Mouse (Mus musculus) ES-E14 (cell line): ENCODE results near the gene Grb7. TPM values are rescaled to one million over a fixed set of nuclear protein-coding genes. Genes with fewer than 3 reads are reported as not detected.

ENCODE experiments used
- DNase-seq: peaks from one replicate; pipeline ENCODE4 v3.0.0-alpha.2; 2013; ENCODE audit warnings: low read depth, low spot score
- H3K27ac ChIP-seq: 2 replicates; pipeline ENCODE4 v1.5.1; 2012; ENCODE audit warnings: low read depth, mild to moderate bottlenecking, low read length, moderate library complexity, mixed read lengths; ENCODE audit not compliant: poor library complexity, insufficient read depth, severe bottlenecking
- H3K36me3 ChIP-seq: 2 replicates; pipeline ENCODE4 v1.6.1; 2012; ENCODE audit warnings: mild to moderate bottlenecking, low read length, moderate library complexity, mixed read lengths; ENCODE audit not compliant: control insufficient read depth, poor library complexity, insufficient read depth, severe bottlenecking
- H3K4me1 ChIP-seq, 2 experiments: fragments of 150-350 bp in 1 of 2; sonication (generic) in 1 of 2; 2 replicates each; pipeline ENCODE4 v1.6.1; 2012; ENCODE audit warnings: low read length in 2 of 2, mild to moderate bottlenecking in 1 of 2, mixed read lengths in 1 of 2; ENCODE audit not compliant: control insufficient read depth in 2 of 2, insufficient read depth in 2 of 2, poor library complexity in 1 of 2
- H3K4me3 ChIP-seq, 2 experiments: fragments of 150-350 bp in 1 of 2; sonication (generic) in 1 of 2; 2 replicates each; pipeline ENCODE4 v1.5.1; 2012; ENCODE audit warnings: low read length in 2 of 2, low read depth in 1 of 2, mild to moderate bottlenecking in 1 of 2, mixed read lengths in 1 of 2; ENCODE audit not compliant: insufficient read depth in 1 of 2, poor library complexity in 1 of 2, severe bottlenecking in 1 of 2
- H3K9ac ChIP-seq: 2 replicates; pipeline ENCODE4 v1.6.1; 2012; ENCODE audit warnings: low read depth, mild to moderate bottlenecking, low read length, mixed read lengths; ENCODE audit not compliant: poor library complexity, insufficient read depth, severe bottlenecking
- H3K9me3 ChIP-seq: fragments of 150-350 bp; sonication (generic); 2 replicates; pipeline ENCODE4 v1.6.1; 2012; ENCODE audit warnings: low read depth, mild to moderate bottlenecking, low read length; ENCODE audit not compliant: control insufficient read depth, insufficient read depth
- CHD2 ChIP-seq: IDR thresholded peaks from 2 replicates; pipeline ENCODE4 v1.6.1; 2014; ENCODE audit warnings: mild to moderate bottlenecking, low read depth, low read length, inconsistent platforms
- HCFC1 ChIP-seq: IDR thresholded peaks from 2 replicates; pipeline ENCODE4 v1.6.1; 2012; ENCODE audit warnings: low read length, inconsistent platforms, borderline replicate concordance; ENCODE audit not compliant: insufficient read depth
- MAFK ChIP-seq: IDR thresholded peaks from 2 replicates; pipeline ENCODE4 v1.6.1; 2014; ENCODE audit warnings: mild to moderate bottlenecking, low read depth, low read length, inconsistent platforms; ENCODE audit not compliant: insufficient read depth
- ZC3H11A ChIP-seq: IDR thresholded peaks from 2 replicates; pipeline ENCODE4 v1.6.1; 2012; ENCODE audit warnings: low read depth, mild to moderate bottlenecking, inconsistent platforms, low read length, borderline replicate concordance
- ZNF384 ChIP-seq: IDR thresholded peaks from 2 replicates; pipeline ENCODE4 v1.6.1; 2012; ENCODE audit warnings: low read depth, low read length, inconsistent platforms
- in situ Hi-C, 2 experiments: fragments of 600-800 bp; cut with MboI; formaldehyde crosslinking; loops; one replicate each; pipeline ENCODE4 v1.15.1; 2025; ENCODE audit warnings: low sequenced_read_pairs in 2 of 2, inconsistent platforms in 1 of 2; ENCODE audit not compliant: unreplicated experiment in 2 of 2
- total RNA-seq: library from RNA; depleted of rRNA; stranded (reverse); fragments of 300-350 nt; gene quantifications from 2 replicates; pipeline ENCODE4 v1.2.3, GENCODE M21; 2012; rRNA removed

Grb7 gene
- total RNA-seq = 12.1 and 18.9 TPM in 2 replicates

DNA sequence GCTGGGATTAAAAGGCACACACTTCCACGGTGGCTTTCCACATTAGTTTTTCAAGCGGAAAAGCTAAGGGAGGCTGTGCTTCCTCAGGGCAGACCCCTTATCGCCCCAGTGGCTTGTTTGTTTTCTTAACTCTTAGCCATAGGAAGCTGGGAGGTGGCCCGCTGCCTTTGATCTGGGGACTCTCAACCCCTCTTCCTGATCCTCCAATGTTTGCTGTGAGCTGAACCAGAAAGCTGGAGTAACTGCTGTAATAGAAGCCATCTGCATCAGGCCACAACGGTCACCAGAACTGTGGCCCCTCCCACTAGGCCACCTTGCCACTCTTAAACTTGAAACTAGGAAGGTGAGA, at the start of gene Grb7:
Grb7 (plus strand) TSS at position 182 of the 349 bp plus-strand sequence.
- no peak for DNase-seq
- Histone ChIP-seq H3K9me3 (no peaks in the 10 kb centered on the region), H3K9ac (peak within 1 kb of the TSS; percentile 65), H3K36me3 (peaks cover 12% of the 10 kb centered on the region; the same call in 1 of the 2 replicates), H3K27ac (peak within 1 kb of the TSS; percentile 7; the same call in 1 of the 2 replicates), H3K4me3 (peak within 1 kb of the TSS; percentile 61 to 78), H3K4me1 (peaks cover 9 to 30% of the 10 kb centered on the region in 2 experiments)
- in situ Hi-C loops = no loop called here
- no peak for TF ChIP-seq CHD2
- TF ChIP-seq MAFK = no peak
- TF ChIP-seq ZNF384 = no peak
- TF ChIP-seq ZC3H11A = no peak
- TF ChIP-seq HCFC1 = no peak

GRCm38 (mm10) chr11:98397946-98398345, 48.2 kb upstream of the Grb7 start:
- Histone ChIP-seq H3K4me1 (peaks cover 0 to 8% of the 10 kb centered on the region in 2 experiments; a peak in 1 of 4 replicates), H3K9ac (no peak overlapping the region), H3K36me3 (no peaks in the 10 kb centered on the region), H3K9me3 (no peaks in the 10 kb centered on the region), H3K27ac (no peak overlapping the region), H3K4me3 (no peak overlapping the region)
- in situ Hi-C loops = no loop called here
- no peak for TF ChIP-seq CHD2
- TF ChIP-seq ZNF384 = no peak
- TF ChIP-seq HCFC1 = no peak
- TF ChIP-seq ZC3H11A = no peak
- TF ChIP-seq MAFK = no peak
- no peak for DNase-seq

DNA sequence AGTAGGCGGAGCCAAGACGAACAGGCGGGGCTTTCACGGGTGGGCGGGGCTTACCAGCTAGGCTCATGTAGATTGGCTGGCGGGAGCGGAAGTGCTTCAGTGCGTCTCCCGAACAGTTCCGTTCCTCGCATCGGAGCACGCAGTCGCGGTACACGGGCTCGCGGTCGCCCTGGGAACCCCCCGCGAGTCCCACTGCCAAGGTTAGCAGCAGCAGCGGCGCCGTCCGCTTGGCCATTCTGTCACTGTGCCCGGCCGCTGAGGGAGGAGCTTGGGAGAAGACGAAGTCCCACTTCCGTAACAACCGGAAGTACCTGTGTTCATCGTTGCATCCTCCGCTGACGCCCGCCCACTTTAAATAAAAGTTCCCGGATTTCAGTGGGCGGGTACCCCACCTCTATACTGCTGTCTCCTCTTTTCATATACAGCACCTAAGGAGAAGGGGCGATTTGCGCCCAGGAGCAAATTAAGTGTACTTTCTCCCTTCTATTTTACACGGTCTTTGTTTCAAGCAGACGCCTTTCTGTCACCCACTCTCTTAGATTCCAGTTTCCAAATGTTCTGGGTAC, 46.0 kb upstream of the Grb7 start, which contains the start of gene Pgap3:
Pgap3 (minus strand) TSS at position 330 of the 566 bp plus-strand sequence.
- DNase-seq = peak; percentile 92
- Histone ChIP-seq H3K9me3 (no peaks in the 10 kb centered on the region), H3K4me1 (peaks cover 0 to 5% of the 10 kb centered on the region in 2 experiments; a peak in 1 of 4 replicates), H3K27ac (peak within 1 kb of the TSS; percentile 88), H3K9ac (peak within 1 kb of the TSS; percentile 91), H3K36me3 (no peaks in the 10 kb centered on the region), H3K4me3 (peak within 1 kb of the TSS; percentile 76 to 87)
- in situ Hi-C loops = no loop called here
- TF ChIP-seq ZC3H11A (no peak), HCFC1 (peak; percentile 60; the same call in 1 of the 2 replicates)

DNA sequence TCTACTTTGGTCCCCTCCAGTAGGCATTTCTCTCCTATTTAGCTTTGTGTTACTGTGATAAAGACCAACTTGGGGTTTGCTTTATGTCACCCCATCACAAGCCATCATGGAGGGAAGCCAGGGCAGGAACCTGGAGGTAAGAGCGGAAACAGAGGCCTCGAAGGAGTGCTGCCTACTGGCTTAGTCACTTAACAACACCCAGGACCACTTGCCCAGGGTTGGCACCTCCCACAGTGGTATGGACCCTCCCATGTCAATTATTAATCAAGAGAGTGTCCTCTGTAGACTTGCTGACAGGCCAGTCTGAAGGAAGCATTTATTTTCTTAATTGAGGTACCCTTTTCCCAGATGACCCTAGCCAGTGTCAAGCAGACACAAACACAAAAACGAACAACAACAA, 45.4 kb upstream of the Grb7 start:
- Histone ChIP-seq H3K27ac (no peak overlapping the region), H3K4me1 (peaks cover 0 to 5% of the 10 kb centered on the region in 2 experiments; a peak in 1 of 4 replicates), H3K4me3 (peak overlapping the region; percentile 76 to 87; a peak in 3 of 4 replicates), H3K9ac (peak overlapping the region; percentile 50; the same call in 1 of the 2 replicates), H3K9me3 (no peaks in the 10 kb centered on the region), H3K36me3 (no peaks in the 10 kb centered on the region)
- in situ Hi-C loops = no loop called here
- no peak for TF ChIP-seq MAFK
- TF ChIP-seq HCFC1 = no peak
- TF ChIP-seq ZC3H11A = no peak
- no peak for TF ChIP-seq CHD2
- no peak for TF ChIP-seq ZNF384
- DNase-seq = no peak

- H3K4me3 ChIP-seq = no peak overlapping the region
- no peak for DNase-seq
- no peaks in the 10 kb centered on the region for H3K9me3 ChIP-seq
- in situ Hi-C loops = no loop called here
- no peak overlapping the region for H3K27ac ChIP-seq
- TF ChIP-seq HCFC1 (no peak), ZNF384 (no peak), ZC3H11A (no peak), CHD2 (no peak), MAFK (no peak)
- H3K4me1 ChIP-seq = peaks cover 0 to 10% of the 10 kb centered on the region in 2 experiments; a peak in 1 of 4 replicates
- no peak overlapping the region for H3K9ac ChIP-seq
- no peaks in the 10 kb centered on the region for H3K36me3 ChIP-seq
Observed at GRCm38 (mm10) chr11:98406621-98407020, 39.6 kb upstream of the Grb7 start.
